In the genomic region with DNA sequence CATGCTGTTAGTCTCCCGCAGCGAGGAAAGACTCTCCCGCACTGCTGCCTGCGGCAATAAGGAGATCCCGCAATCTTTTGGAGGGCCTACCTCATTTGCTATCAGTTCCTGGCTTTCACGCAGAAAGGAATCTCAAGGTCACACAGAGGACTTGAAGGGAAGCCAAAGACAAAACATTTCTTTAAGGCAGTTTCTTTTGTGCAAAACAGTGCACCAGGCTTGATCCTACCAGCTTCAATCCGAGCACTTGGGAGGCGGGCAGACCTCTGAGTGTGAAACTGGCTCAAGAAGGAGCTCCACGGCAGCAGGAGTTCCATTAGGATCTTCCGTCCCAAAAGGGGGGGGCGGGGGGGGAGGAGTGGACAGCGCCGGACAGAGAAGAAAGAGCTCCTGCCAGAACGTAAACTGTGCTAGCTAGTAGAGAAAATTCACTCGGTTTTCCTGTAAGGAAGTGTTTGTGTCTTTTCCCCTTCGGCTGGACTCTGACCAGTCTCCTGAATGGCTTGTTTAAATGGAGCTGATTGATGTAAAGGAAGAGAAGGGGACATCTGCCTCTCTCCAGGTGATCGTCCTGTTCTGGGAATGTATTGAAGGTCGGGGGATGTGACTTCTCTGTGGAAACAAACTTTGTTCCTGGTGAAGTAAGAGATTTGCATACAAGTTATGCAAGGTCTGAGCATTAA, we compare ENCODE assay signal across 8 mouse cellular contexts. TPM values are rescaled to one million over a fixed set of nuclear protein-coding genes. Genes with fewer than 3 reads are reported as not detected.
DNase-seq lines count a peak whose midpoint lies in the region; ATAC-seq and TF ChIP-seq lines count a peak whose summit lies in the region.

No protein-coding gene starts in this region.

- TF ChIP-seq CTCF in MEL (IDR thresholded peaks at IDR 0.05 in 2 of 3, conservative IDR thresholded peaks at IDR 0.05 in 1 of 3; ENCODE audit: control insufficient read depth in 1 of 3, insufficient read depth in 1 of 3, low read depth in 2 of 3, low read length in 3 of 3, poor library complexity in 1 of 3, severe bottlenecking in 1 of 3): no peak

- H3K4me2 ChIP-seq in heart, embryonic 11.5 days: peak overlapping the region; percentile 68
- peak overlapping the region; percentile 34; the same call in 1 of the 2 replicates for H3K4me2 ChIP-seq in midbrain, embryonic 11.5 days

- TF ChIP-seq EP300 in MEL (IDR thresholded peaks at IDR 0.05; ENCODE audit: low read depth in 1 of 2, low read length in 2 of 2): no peak

- TF ChIP-seq POLR2A in MEL (IDR thresholded peaks at IDR 0.05; ENCODE audit: control insufficient read depth in 1 of 2, insufficient read depth in 1 of 2, low read depth in 1 of 2, low read length in 2 of 2, poor library complexity in 1 of 2): no peak

- H3K4me3 ChIP-seq in heart, embryonic 11.5 days (ENCODE audit: low read depth, low read length): peak overlapping the region; percentile 33
- peak overlapping the region; percentile 31 to 38 for H3K4me3 ChIP-seq in MEL (ENCODE audit: control insufficient read depth in 1 of 2, insufficient read depth in 1 of 2, low read depth in 2 of 2, low read length in 2 of 2)
- H3K4me3 ChIP-seq in hindbrain, embryonic 10.5 days: peak overlapping the region; percentile 39
- H3K4me3 ChIP-seq in midbrain, embryonic 11.5 days (ENCODE audit: low read depth, low read length): peak overlapping the region; percentile 4; the same call in 1 of the 2 replicates

- no peak for DNase-seq in heart, adult 9 months (ENCODE audit: low spot score in 2 of 2)
- DNase-seq in MEL (ENCODE audit: low read depth, low spot score): peak; percentile 54
- DNase-seq in hindbrain, embryonic 10.5 days (ENCODE audit: low spot score): peak; percentile 40
- peak; percentile 92 for DNase-seq in midbrain, embryonic 11.5 days (ENCODE audit: low spot score, missing footprints)
- no peak for DNase-seq in frontal cortex, postnatal 36 days (ENCODE audit: low spot score in 2 of 2)
- no peak for DNase-seq in c-Kit-positive CD71-positive TER-119-positive erythroid progenitor cells, embryonic 14.5 days (ENCODE audit: low spot score)
- no peak for DNase-seq in thymus, adult 18-20 months

- no peak for TF ChIP-seq RAD21 in MEL (IDR thresholded peaks at IDR 0.05; ENCODE audit: low read depth, low read length)

- no peaks in the 10 kb centered on the region for H3K27me3 ChIP-seq in heart, embryonic 11.5 days (ENCODE audit: control insufficient read depth, insufficient read depth, low read length)
- H3K27me3 ChIP-seq in MEL (ENCODE audit: control insufficient read depth in 1 of 2, insufficient read depth in 2 of 2, low read length in 2 of 2): no peaks in the 10 kb centered on the region
- H3K27me3 ChIP-seq in hindbrain, embryonic 10.5 days (ENCODE audit: insufficient read depth, poor library complexity, severe bottlenecking): no peaks in the 10 kb centered on the region; the same call in 1 of the 2 replicates
- H3K27me3 ChIP-seq in midbrain, embryonic 11.5 days (ENCODE audit: control insufficient read depth, insufficient read depth, low read length): no peaks in the 10 kb centered on the region

- WGBS in heart, embryonic 11.5 days (ENCODE audit: insufficient replicate concordance): 6% methylated on average over 18 of the region's 18 CpGs
- WGBS in hindbrain, embryonic 10.5 days: 6% methylated on average over 18 of the region's 18 CpGs
- WGBS in midbrain, embryonic 11.5 days: 7% methylated on average over 18 of the region's 18 CpGs

- H3K27ac ChIP-seq in heart, embryonic 11.5 days (ENCODE audit: low read depth, low read length): 0 out of 2 replicates have a peak overlapping the region, but pooled peaks have one; percentile 35
- no peak overlapping the region for H3K27ac ChIP-seq in MEL (ENCODE audit: control insufficient read depth, low read depth, low read length)
- peak overlapping the region; percentile 78 for H3K27ac ChIP-seq in hindbrain, embryonic 10.5 days
- H3K27ac ChIP-seq in midbrain, embryonic 11.5 days (ENCODE audit: low read depth, low read length): no peak overlapping the region

- H3K4me1 ChIP-seq in heart, embryonic 11.5 days (ENCODE audit: control insufficient read depth, insufficient read depth, low read length): peaks cover 5% of the 10 kb centered on the region; the same call in 1 of the 2 replicates
- peaks cover 4 to 9% of the 10 kb centered on the region in 2 experiments for H3K4me1 ChIP-seq in MEL (ENCODE audit: control insufficient read depth in 1 of 2, insufficient read depth in 2 of 2, low read length in 2 of 2)
- H3K4me1 ChIP-seq in hindbrain, embryonic 10.5 days (replicated peaks): peaks cover 35% of the 10 kb centered on the region
- peaks cover 18% of the 10 kb centered on the region for H3K4me1 ChIP-seq in midbrain, embryonic 11.5 days (ENCODE audit: control insufficient read depth, insufficient read depth, low read length)

- H3K9ac ChIP-seq in heart, embryonic 11.5 days (ENCODE audit: low read depth, low read length): peak overlapping the region; percentile 69
- peak overlapping the region; percentile 61 for H3K9ac ChIP-seq in MEL (ENCODE audit: control insufficient read depth, low read depth, low read length, poor library complexity, severe bottlenecking)
- H3K9ac ChIP-seq in midbrain, embryonic 11.5 days (ENCODE audit: low read length): peak overlapping the region; percentile 44

- H3K9me3 ChIP-seq in heart, embryonic 11.5 days (replicated peaks; ENCODE audit: control insufficient read depth, low read length): no peaks in the 10 kb centered on the region
- no peaks in the 10 kb centered on the region for H3K9me3 ChIP-seq in MEL (replicated peaks; ENCODE audit: insufficient read depth, low read length)
- no peaks in the 10 kb centered on the region for H3K9me3 ChIP-seq in hindbrain, embryonic 10.5 days
- H3K9me3 ChIP-seq in midbrain, embryonic 11.5 days (ENCODE audit: control insufficient read depth, low read length): no peaks in the 10 kb centered on the region

- no peaks in the 10 kb centered on the region for H3K36me3 ChIP-seq in heart, embryonic 11.5 days (ENCODE audit: control insufficient read depth, insufficient read depth, low read length)
- peaks cover 0 to 21% of the 10 kb centered on the region in 2 experiments; a peak in 2 of 4 replicates for H3K36me3 ChIP-seq in MEL (ENCODE audit: control insufficient read depth in 1 of 2, insufficient read depth in 2 of 2, low read length in 2 of 2)
- no peaks in the 10 kb centered on the region for H3K36me3 ChIP-seq in hindbrain, embryonic 10.5 days
- H3K36me3 ChIP-seq in midbrain, embryonic 11.5 days (ENCODE audit: control insufficient read depth, insufficient read depth, low read length): no peaks in the 10 kb centered on the region

- H3K79me2 ChIP-seq in MEL (ENCODE audit: control insufficient read depth, insufficient read depth, low read length, poor library complexity): no peaks in the 10 kb centered on the region

- no peak for ATAC-seq in heart, embryonic 11.5 days (replicated peaks; ENCODE audit: insufficient number of reproducible peaks, low FRiP score, low TSS enrichment)
- ATAC-seq in midbrain, embryonic 11.5 days (ENCODE audit: low FRiP score): no peak

TF ChIP-seq in MEL, 35 proteins besides CTCF, POLR2A, EP300 and RAD21:
- TF ChIP-seq ELF1 (IDR thresholded peaks at IDR 0.05; ENCODE audit: low read depth, low read length) (no peak), SMC3 (IDR thresholded peaks at IDR 0.05; ENCODE audit: low read depth, low read length) (no peak), TBP (IDR thresholded peaks at IDR 0.05; ENCODE audit: low read depth, low read length) (no peak)

RNA-seq across cellular contexts. Expression of gene Hist1h2bp, which starts 3.5 kb away (rescaled TPM):
- 1.5 TPM in 1 of 2 replicates, not detected in the other for polyA plus RNA-seq in heart, embryonic 11.5 days (2014; fragmentation: Nextera tagmentation; extraction: Ambion mirVana)
- 512 and 814 TPM in 2 replicates for total RNA-seq in MEL (2012; rRNA removed)
- 1 to 10 TPM in 1 of 2 experiments, not detected in 1; 3.0 TPM for polyA plus RNA-seq in MEL (2012; ENCODE audit: insufficient read depth in 1 of 2, insufficient read length in 2 of 2, low read depth in 1 of 2, low replicate concordance in 2 of 2, missing spikeins in 1 of 2)
- polyA plus RNA-seq in hindbrain, embryonic 10.5 days (2016; fragmentation: Nextera tagmentation; extraction: Ambion mirVana): 2.4 and 3.3 TPM in 2 replicates
- 2.5 TPM in 2 replicates for polyA plus RNA-seq in midbrain, embryonic 11.5 days (2014; fragmentation: Nextera tagmentation; extraction: Ambion mirVana)

RNA-seq across cellular contexts. Expression of gene Hist1h2an, which starts 3.7 kb away (rescaled TPM):
- 3.3 and 6.2 TPM in 2 replicates for polyA plus RNA-seq in heart, embryonic 11.5 days (2014; fragmentation: Nextera tagmentation; extraction: Ambion mirVana)
- total RNA-seq in MEL (2012; rRNA removed): 1,204 and 1,752 TPM in 2 replicates
- polyA plus RNA-seq in MEL (2012; ENCODE audit: insufficient read depth in 1 of 2, insufficient read length in 2 of 2, low read depth in 1 of 2, low replicate concordance in 2 of 2, missing spikeins in 1 of 2): 1,000 to 10,000 TPM in 1 of 2 experiments, 1 to 10 TPM in 1; 8.6 to 1,740 TPM
- 9.9 and 11.4 TPM in 2 replicates for polyA plus RNA-seq in hindbrain, embryonic 10.5 days (2016; fragmentation: Nextera tagmentation; extraction: Ambion mirVana)
- polyA plus RNA-seq in midbrain, embryonic 11.5 days (2014; fragmentation: Nextera tagmentation; extraction: Ambion mirVana): 2.6 and 7.4 TPM in 2 replicates

RNA-seq across cellular contexts. Expression of gene Hist1h3i, which starts 7.6 kb away (rescaled TPM):
- polyA plus RNA-seq in heart, embryonic 11.5 days (2014; fragmentation: Nextera tagmentation; extraction: Ambion mirVana): 107 and 123 TPM in 2 replicates
- total RNA-seq in MEL (2012; rRNA removed): 1,321 and 1,539 TPM in 2 replicates
- polyA plus RNA-seq in MEL (2012; ENCODE audit: insufficient read depth in 1 of 2, insufficient read length in 2 of 2, low read depth in 1 of 2, low replicate concordance in 2 of 2, missing spikeins in 1 of 2): 10 to 100 TPM in 1 of 2 experiments, not detected in 1; 18.1 TPM
- 112 and 120 TPM in 2 replicates for polyA plus RNA-seq in hindbrain, embryonic 10.5 days (2016; fragmentation: Nextera tagmentation; extraction: Ambion mirVana)
- 289 and 304 TPM in 2 replicates for polyA plus RNA-seq in midbrain, embryonic 11.5 days (2014; fragmentation: Nextera tagmentation; extraction: Ambion mirVana)

RNA-seq across cellular contexts. Expression of gene Hist1h1b, which starts 10.3 kb away (rescaled TPM):
- polyA plus RNA-seq in heart, embryonic 11.5 days (2014; fragmentation: Nextera tagmentation; extraction: Ambion mirVana): 5.9 and 10.8 TPM in 2 replicates
- total RNA-seq in MEL (2012; rRNA removed): 1,140 and 1,462 TPM in 2 replicates
- 1 to 10 TPM in 1 of 2 experiments, not detected in 1; 2.9 TPM for polyA plus RNA-seq in MEL (2012; ENCODE audit: insufficient read depth in 1 of 2, insufficient read length in 2 of 2, low read depth in 1 of 2, low replicate concordance in 2 of 2, missing spikeins in 1 of 2)
- 39.0 and 41.1 TPM in 2 replicates for polyA plus RNA-seq in hindbrain, embryonic 10.5 days (2016; fragmentation: Nextera tagmentation; extraction: Ambion mirVana)
- polyA plus RNA-seq in midbrain, embryonic 11.5 days (2014; fragmentation: Nextera tagmentation; extraction: Ambion mirVana): 20.0 and 24.8 TPM in 2 replicates

RNA-seq across cellular contexts. Expression of gene Hist1h2bq, which starts 19.3 kb away (rescaled TPM):
- polyA plus RNA-seq in heart, embryonic 11.5 days (2014; fragmentation: Nextera tagmentation; extraction: Ambion mirVana): 9.4 and 11.6 TPM in 2 replicates
- 2,195 and 3,125 TPM in 2 replicates for total RNA-seq in MEL (2012; rRNA removed)
- 1 to 10 TPM in 1 of 2 experiments, not detected in 1; 6.2 TPM for polyA plus RNA-seq in MEL (2012; ENCODE audit: insufficient read depth in 1 of 2, insufficient read length in 2 of 2, low read depth in 1 of 2, low replicate concordance in 2 of 2, missing spikeins in 1 of 2)
- polyA plus RNA-seq in hindbrain, embryonic 10.5 days (2016; fragmentation: Nextera tagmentation; extraction: Ambion mirVana): 18.9 and 20.9 TPM in 2 replicates
- 17.8 and 23.3 TPM in 2 replicates for polyA plus RNA-seq in midbrain, embryonic 11.5 days (2014; fragmentation: Nextera tagmentation; extraction: Ambion mirVana)

Comparison
In these comparisons a context has a peak if more than half of its experiments do, and no peak if none do; other contexts are left out.
1. H3K27ac ChIP-seq: peak in heart, embryonic 11.5 days (single experiment) and hindbrain, embryonic 10.5 days (single experiment); none in MEL (single experiment) and midbrain, embryonic 11.5 days (single experiment).
2. DNase-seq: peak in MEL (single experiment), hindbrain, embryonic 10.5 days (single experiment) and midbrain, embryonic 11.5 days (single experiment); none in heart, adult 9 months (0 of 2), frontal cortex, postnatal 36 days (0 of 2), c-Kit-positive CD71-positive TER-119-positive erythroid progenitor cells, embryonic 14.5 days (single experiment) and thymus, adult 18-20 months (0 of 2).
3. Peak in every context shown above with its lines, with median percentiles within 50 percentile points of each other: H3K4me3 ChIP-seq and H3K9ac ChIP-seq.